Mouse (Mus musculus) right cerebral cortex, postnatal 4 days (tissue): ENCODE results near the gene Elmo3.

Source experiments
- DNase-seq: peaks from one replicate; pipeline ENCODE4 v3.0.0-alpha.2; 2022

Gene Elmo3

GRCm38 (mm10) chr8:105305211-105306145 lies at the start of gene Elmo3:
TSS of gene Elmo3 (plus strand) at chr8:105305601.
- DNase-seq, result peak; percentile 63

- no peak for DNase-seq
Observed at GRCm38 (mm10) chr8:105257318-105258114, 47.9 kb upstream of the Elmo3 start.

GRCm38 (mm10) chr8:105258911-105259720 lies 46.3 kb upstream of the Elmo3 start:
- DNase-seq, result no peak

DNA sequence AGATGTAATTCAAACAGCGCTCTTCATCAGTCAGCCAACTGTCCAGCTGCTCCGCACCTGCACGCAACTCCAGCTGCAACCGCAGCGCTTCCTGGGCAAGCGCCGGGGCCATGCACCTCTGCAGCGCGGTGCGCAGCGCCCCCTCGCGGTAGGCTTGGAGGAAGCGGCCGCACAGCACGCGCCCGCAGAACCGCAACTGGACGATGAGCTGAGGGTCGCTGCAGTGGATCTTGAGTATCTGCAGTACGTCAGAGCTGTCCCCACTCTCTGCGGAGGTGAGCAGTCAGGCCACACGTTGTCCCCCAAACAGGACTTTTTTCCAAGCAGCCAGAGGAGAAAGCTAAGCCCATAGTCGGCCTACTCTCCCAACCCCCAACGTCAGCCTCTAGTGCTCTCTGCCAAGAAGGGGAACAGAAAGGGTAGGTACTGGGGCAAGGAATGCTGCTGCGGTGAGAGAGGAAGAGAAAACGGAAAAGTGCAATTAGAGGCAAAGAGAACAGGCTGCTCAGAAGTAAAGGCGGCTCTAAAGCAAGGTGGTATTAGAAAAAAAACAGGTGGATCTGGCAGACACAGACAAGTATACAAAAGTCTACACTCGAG lies 45.6 kb upstream of the Elmo3 start:
- DNase-seq, result peak; percentile 83

DNA sequence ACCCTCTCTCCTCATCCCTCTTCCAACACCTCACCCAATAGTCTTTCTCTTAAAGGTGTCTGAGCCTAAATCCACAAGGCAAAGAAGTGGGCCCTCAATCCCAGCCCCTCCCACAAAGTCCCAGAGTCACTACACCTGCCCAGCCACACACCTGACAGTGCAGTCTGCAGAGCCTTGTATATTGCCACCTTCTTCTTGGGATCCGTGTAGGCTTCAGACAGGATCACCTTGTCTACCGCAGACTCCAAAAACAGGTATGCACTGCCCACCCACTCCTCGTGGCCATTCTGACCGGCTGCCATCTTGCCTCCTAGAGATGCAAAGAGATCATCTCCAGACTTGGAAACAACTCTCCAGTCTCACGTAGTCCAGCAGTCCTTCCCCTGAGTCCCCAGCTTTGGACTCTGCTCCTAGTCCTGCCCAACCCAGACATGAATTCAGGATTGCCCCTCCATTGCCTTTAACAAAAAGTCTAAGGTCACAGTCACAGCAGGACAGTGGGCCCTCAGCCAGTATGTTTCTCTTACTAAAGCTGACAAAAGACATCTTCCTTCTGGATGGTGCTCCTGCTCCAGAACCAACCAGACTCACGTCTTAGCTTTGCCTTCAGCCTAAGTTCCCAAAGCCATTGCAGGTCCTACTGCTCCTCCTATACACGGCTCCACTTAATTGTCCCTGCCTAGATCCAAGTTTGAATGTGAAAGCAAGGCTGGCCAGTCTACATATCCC lies 44.9 kb upstream of the Elmo3 start:
- no peak for DNase-seq

DNA sequence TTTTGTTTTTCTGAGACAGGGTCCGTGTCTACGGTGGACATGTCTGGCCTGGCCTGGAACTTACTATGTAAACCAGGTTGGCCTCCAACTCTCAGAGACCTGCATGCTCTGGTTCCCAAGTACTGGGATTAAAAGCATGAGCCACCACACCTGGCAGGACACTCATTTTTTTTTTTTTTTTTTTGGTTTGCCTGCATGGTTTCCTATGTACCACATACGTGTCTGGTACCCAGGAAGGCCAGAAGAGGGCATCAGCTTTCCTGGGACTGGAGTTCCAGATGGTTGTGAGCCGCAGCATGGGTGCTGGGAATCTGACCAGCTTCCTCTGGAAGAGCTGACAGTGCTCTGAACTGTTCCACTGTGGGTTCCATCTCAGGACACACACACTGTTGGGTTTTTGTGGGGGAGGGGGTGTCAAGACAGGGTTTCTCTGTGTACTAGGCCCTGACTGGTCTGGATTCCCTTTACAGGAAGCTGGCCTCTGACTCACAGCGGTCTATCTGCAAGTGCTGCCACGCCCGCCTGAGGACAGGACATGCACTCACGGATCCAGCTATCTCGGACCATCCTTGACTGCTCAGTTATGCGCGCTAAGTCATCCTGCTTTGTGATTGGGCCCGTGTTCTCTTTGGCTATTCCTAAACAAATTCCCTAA lies 43.9 kb upstream of the Elmo3 start:
- no peak for DNase-seq

GRCm38 (mm10) chr8:105263244-105263912 lies 42.0 kb upstream of the Elmo3 start:
- DNase-seq, result no peak

DNA sequence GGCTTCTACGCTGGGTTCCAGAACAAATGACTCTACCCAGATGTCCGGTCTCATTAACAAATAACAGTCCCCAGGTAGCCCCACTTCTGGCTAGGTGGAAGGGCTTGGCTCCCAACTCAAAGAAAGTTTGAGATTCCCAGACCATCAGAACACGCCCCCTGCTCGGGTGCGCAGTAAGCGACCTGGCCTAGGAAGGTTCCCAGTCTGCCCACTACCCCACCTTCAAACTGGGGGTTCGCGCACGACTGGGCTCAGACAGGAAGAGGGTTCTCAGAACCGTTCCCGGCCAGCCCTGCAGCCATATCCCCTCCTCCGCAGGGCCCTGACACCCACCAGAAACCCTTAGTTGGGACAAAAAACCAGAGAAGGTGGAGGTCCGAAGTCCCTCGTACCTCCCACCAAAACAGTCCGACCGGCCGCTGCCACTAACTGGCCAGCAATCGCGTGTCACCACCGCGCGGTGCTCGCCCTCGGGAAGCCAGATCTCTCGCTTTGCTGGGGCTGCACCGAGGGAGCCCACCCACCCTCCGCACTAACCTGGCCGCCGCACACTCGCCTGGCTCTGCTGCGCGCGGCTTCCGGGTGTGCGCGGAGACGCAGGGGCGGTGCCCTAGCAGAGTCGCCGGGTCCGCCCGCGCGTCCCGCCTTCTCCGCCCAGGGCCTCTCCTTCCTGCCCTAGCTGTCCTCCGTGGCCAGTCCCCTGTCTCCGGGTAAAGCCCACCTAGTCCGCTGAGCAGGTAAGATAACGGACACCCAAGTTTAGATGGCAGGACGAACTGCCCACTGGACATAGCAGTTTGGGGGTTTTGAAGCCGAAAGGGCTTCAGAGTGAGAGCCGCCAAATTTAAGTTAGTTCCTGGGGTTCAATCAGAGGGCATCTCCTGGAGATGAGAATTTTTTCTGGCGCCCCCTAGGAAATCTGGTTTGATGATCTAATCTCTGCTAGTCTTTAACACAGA lies 41.1 kb upstream of the Elmo3 start, which contains the start of the genes Tradd and Fbxl8:
Gene Tradd, minus strand, starts transcription at position 586 of the 959 bp plus-strand sequence.
Gene Fbxl8, plus strand, starts transcription at position 625 of the 959 bp plus-strand sequence.
- no peak for DNase-seq

- DNase-seq, result no peak
Observed at GRCm38 (mm10) chr8:105265128-105265527, 40.3 kb upstream of the Elmo3 start.

DNA sequence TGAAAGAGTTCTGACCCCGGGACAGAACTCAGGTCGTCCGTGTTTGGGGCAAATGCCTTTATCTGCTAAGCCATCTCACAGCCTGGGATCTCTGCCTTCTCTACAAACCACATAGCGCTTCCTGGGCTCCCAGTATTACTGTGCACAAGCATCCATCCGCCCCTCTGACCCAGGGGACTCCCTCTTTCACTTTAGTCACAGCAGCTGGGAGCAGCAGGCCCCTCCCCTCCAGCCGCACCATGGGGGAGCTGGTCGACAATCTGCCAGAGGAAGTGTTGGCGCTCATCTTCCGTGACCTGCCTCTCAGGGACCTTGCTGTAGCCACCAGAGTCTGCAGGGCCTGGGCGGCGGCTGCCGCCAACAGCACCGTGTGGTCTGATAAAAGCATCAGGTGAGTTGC lies 38.6 kb upstream of the Elmo3 start:
- DNase-seq, result no peak

- peak; percentile 89 for DNase-seq
Observed at GRCm38 (mm10) chr8:105268342-105269074, 36.9 kb upstream of the Elmo3 start.

DNA sequence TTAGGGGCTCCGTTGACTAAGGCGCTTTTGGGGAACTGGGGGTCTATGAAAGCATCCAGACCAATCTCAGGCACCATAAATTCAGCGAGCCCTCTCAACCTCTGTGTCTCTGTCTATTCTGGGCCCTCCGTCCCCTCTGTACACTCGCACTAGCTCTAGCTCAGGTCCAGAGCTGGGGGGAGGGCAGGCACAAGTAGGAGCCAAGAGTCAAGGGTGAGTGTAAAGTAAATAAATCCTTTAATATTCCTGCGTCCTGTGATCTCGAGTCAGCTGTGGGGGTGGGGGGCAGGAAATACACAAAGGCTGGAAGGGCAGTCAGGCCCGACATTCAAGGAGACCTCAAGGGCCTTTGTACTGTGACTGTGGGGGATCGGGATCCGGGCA lies 36.3 kb upstream of the Elmo3 start:
- DNase-seq, result no peak

GRCm38 (mm10) chr8:105269461-105269947 lies 35.9 kb upstream of the Elmo3 start, which contains the start of gene Hsf4:
TSS of gene Hsf4 (plus strand) at chr8:105269801.
- DNase-seq, result no peak

DNA sequence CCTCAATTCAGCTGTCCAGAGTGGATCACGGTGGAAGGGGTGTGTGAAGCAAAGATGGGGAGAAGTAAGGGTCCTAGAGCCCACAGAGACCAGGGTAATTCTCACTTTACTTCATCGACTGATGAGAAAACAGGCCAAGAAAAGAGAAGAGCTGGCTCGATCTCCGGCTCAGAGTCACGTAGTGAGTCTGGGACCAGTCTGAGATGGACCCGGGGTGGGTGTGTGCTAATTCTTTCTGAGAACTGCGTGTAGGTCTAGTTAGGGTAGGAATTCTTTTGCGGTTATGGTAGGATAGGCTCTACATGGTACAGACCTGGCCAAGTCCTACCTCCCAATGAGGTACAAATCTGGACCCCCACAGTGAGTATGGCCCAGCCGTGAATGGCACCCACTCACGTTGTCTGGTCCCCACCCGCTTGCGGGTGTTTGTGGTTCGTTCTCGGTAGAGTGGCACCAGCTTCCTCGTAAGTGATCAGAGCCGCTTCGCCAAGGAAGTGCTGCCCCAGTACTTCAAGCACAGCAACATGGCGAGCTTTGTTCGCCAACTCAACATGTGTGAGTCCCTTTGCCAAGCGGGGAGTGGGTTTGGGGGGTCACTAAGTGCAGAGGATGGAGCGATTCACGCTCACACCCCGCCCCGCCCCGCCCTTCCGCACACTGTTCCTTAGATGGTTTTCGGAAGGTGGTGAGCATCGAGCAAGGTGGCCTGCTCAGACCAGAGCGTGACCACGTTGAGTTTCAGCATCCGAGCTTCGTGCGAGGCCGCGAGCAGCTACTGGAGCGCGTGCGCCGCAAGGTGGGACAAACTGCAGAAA lies 35.1 kb upstream of the Elmo3 start:
- no peak for DNase-seq

DNA sequence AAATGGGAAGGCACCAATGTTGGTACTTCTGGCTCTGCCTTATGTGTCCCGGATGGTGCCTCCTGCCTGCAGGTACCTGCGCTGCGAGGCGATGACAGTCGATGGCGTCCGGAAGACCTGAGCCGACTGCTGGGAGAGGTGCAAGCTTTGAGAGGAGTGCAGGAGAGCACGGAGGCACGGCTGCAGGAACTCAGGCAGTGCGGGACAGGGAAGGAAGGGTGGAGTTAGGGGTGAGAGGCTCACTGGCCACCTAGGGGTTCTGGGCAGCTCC lies 34.5 kb upstream of the Elmo3 start:
- DNase-seq, result no peak

GRCm38 (mm10) chr8:105275387-105275786 lies 30.0 kb upstream of the Elmo3 start:
- no peak for DNase-seq

DNA sequence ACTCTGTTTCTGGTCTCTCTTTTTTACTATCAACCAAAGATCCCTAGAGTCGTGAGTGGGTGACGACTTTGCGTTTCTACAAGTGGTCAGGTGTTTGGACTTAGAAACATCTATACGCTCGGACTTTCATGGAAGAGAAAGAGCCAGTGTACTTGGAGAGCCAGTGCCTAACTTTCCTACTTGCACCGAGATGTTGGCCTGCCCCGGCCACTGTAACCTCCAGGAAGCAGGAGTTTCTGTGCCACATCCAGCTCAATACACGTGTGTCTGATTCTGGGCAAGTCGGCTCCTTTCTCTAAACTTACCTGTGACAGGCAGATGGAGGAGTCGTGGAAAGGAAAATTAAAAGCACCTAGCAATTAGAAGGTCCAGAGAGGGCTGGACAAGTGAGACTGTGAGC lies 29.6 kb upstream of the Elmo3 start, which contains the start of gene Nol3:
Gene Nol3, plus strand, starts transcription at position 301 of the 400 bp plus-strand sequence.
- DNase-seq, result no peak
